Mouse (Mus musculus) heart, embryonic 12.5 days (tissue): ENCODE data around the gene Gm20388. TPM values are rescaled to one million over a fixed set of nuclear protein-coding genes. Genes with fewer than 3 reads are reported as not detected.

Experiments
- ATAC-seq: fragments of 200-750 bp; cut with Nextera tagmentation; 2 replicates; pipeline ENCODE4 v1.8.0; 2017; ENCODE audit warnings: moderate TSS enrichment, moderate library complexity; ENCODE audit not compliant: insufficient number of reproducible peaks, low FRiP score
- H3K27ac ChIP-seq: fragments of 300-500 bp; sonication (generic); 2 replicates; pipeline ENCODE4 v1.5.1; 2016; ENCODE audit warnings: mild to moderate bottlenecking, moderate library complexity; ENCODE audit not compliant: poor library complexity, severe bottlenecking
- H3K27me3 ChIP-seq: fragments of 300-500 bp; sonication (generic); replicated peaks from 2 replicates; pipeline ENCODE4 v1.6.1; 2016; ENCODE audit warnings: mild to moderate bottlenecking, moderate library complexity
- H3K36me3 ChIP-seq: fragments of 300-500 bp; sonication (generic); 2 replicates; pipeline ENCODE4 v1.6.1; 2016; ENCODE audit warnings: mild to moderate bottlenecking, moderate library complexity
- H3K4me1 ChIP-seq: fragments of 300-500 bp; sonication (generic); replicated peaks from 2 replicates; pipeline ENCODE4 v1.6.1; 2016; ENCODE audit warnings: mild to moderate bottlenecking
- H3K4me2 ChIP-seq: fragments of 300-500 bp; sonication (generic); 2 replicates; pipeline ENCODE4 v1.6.1; 2016; ENCODE audit warnings: mild to moderate bottlenecking, moderate library complexity
- H3K4me3 ChIP-seq: fragments of 300-500 bp; sonication (generic); 2 replicates; pipeline ENCODE4 v1.5.1; 2016; ENCODE audit warnings: mild to moderate bottlenecking
- H3K9ac ChIP-seq: fragments of 300-500 bp; sonication (generic); 2 replicates; pipeline ENCODE4 v1.6.1; 2016; ENCODE audit warnings: mild to moderate bottlenecking, moderate library complexity
- H3K9me3 ChIP-seq: fragments of 300-500 bp; sonication (generic); replicated peaks from 2 replicates; pipeline ENCODE4 v1.6.1; 2016; ENCODE audit warnings: mild to moderate bottlenecking, moderate library complexity
- WGBS: fragments of 180-500 bp; shearing (Covaris S2); methylation state at CpG from one replicate; pipeline ENCODE4 v1.1.7; 2016; 5-methylcytosine and 5-hydroxymethylcytosine counted together
- polyA plus RNA-seq: library from polyadenylated mRNA; unstranded; fragments of >200 nt; fragmentation: Nextera tagmentation; extraction: Ambion mirVana; gene quantifications from 2 replicates; pipeline ENCODE4 v1.2.1, GENCODE M21; 2016

The Gm20388 gene
- polyA plus RNA-seq, 1 experiment from 2014 or later = not detected

DNA sequence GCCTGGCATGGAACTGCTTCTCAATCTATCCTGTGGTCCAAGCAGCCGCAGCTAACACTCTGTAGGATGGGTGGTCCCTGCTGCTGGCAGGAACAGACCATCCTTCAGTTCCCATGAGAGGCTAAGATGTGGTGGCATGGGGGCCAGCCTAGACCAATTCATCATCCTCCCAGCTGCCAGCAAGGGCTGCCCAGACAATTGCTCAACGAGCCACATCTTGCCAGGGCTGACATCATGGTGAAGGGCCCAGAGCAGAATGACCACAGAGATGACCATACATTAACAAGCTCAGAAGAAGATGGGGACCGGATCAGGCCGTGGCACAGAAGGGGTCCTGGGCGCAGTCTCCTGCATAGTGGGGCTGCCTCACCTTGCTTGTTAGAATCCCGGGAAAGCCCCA is 700.2 kb downstream of the Gm20388 start:
- no peaks in the 10 kb centered on the region; the same call in 1 of the 2 replicates for H3K4me1 ChIP-seq
- H3K9me3 ChIP-seq = 0 out of 2 replicates have a peak, but pooled peaks cover 4% of the 10 kb centered on the region
- no peaks in the 10 kb centered on the region for H3K36me3 ChIP-seq
- H3K9ac ChIP-seq = no peak overlapping the region
- no peak overlapping the region for H3K4me2 ChIP-seq
- 80% methylated on average over 6 of the region's 6 CpGs for WGBS
- peaks cover 11% of the 10 kb centered on the region; the same call in 1 of the 2 replicates for H3K27me3 ChIP-seq
- H3K4me3 ChIP-seq = no peak overlapping the region
- no peak for ATAC-seq
- H3K27ac ChIP-seq = no peak overlapping the region

DNA sequence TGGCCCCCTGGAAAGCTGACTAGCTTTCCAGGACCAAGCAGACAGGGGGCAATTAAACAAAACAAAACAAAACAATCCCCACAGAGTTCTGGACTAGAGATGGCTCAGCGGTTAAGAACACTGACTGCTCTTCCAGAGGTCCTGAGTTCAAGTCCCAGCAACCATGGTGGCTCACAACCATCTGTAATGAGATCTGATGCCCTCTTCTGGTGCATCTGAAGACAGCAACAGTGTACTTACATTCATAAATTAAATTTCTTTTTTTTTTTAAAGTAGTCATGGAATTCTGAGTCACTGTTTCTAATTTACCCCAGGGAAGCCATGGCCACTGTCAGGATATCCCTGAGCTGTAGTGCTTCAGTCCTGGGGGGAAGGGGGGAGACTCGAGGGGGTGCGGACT is 703.9 kb downstream of the Gm20388 start:
- WGBS = 75% methylated on average over 3 of the region's 3 CpGs
- peaks cover 20% of the 10 kb centered on the region for H3K4me1 ChIP-seq
- H3K4me2 ChIP-seq = no peak overlapping the region
- H3K36me3 ChIP-seq = no peaks in the 10 kb centered on the region
- H3K27ac ChIP-seq = no peak overlapping the region
- H3K9ac ChIP-seq = no peak overlapping the region
- no peak overlapping the region for H3K4me3 ChIP-seq
- H3K9me3 ChIP-seq = 0 out of 2 replicates have a peak, but pooled peaks cover 4% of the 10 kb centered on the region
- H3K27me3 ChIP-seq = peaks cover 11% of the 10 kb centered on the region; the same call in 1 of the 2 replicates
- ATAC-seq = no peak

DNA sequence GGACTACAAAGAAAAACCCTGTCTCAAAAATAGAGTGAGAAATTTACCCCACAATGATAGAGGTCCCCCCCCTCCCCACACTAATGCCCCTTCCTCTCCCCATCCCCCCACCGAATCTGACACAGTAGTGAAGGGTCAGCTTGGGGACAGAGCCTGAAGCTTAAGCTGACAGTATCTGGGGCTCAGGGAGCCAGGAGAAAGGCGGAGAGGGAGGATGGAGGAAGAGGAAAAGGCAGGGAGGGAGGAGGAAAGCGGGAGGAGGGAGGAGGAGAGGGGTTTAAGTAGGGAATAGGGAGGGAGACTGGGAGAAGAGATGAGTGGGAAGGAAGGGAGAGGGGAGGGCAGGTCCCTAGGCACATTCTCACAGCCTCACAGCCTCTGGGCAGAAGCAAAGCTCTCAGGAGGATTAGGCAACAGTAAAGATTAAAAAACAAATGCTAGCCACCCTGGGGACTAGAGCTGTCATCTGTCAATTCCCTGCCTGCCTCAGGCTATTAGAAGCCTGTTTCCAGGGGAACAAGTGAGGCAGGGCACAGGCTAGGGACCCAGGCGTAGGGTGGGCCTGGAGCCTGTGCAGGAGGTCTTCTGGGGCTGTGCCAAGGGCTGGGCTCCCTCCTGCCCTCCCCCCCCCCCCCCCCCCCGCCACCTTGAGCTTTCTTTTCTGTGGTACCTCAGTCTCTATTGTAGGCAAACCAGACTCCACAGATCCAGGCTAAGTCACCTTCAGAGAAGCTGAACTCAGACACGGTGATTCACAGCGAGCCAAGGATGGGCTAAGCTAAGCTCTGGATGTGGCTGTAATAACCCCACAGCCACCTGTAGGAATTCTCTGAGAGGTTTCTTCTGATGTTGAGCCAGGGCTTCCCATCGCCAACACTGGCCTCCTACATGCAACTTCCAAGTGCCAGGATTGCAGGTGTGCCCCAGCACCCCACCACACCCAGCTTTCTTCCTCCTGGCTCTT is 706.3 kb downstream of the Gm20388 start:
- 37% methylated on average over 7 of the region's 8 CpGs for WGBS
- Histone ChIP-seq H3K4me3 (no peak overlapping the region), H3K9ac (peak overlapping the region; percentile 37; the same call in 1 of the 2 replicates), H3K9me3 (0 out of 2 replicates have a peak, but pooled peaks cover under 1% of the 10 kb centered on the region), H3K36me3 (no peaks in the 10 kb centered on the region), H3K27ac (no peak overlapping the region), H3K4me1 (peaks cover 37% of the 10 kb centered on the region), H3K4me2 (no peak overlapping the region), H3K27me3 (0 out of 2 replicates have a peak, but pooled peaks cover 6% of the 10 kb centered on the region)
- ATAC-seq = no peak

DNA sequence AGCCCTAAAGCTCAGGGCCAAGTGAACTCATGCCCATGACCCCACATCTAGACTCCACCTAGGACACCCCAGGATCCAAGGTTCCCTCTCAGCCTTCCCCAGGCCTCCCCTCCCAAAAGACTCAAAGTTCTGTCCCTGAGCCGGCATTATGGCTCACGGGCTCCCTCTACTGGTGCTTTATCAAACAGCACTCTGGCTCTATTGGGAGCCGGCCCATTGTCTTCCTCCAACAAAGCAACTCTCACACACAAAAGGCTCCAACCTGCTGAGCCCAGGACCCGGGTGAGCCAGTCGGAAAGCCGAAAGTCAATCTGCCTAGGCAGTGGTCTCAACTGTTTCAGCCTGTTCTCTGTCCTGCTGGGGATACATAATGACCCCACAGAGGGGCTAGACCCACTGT is 707.5 kb downstream of the Gm20388 start:
- WGBS = 3% methylated on average over 6 of the region's 6 CpGs
- Histone ChIP-seq H3K9me3 (no peaks in the 10 kb centered on the region), H3K4me3 (no peak overlapping the region), H3K4me1 (peaks cover 40% of the 10 kb centered on the region), H3K9ac (no peak overlapping the region), H3K36me3 (no peaks in the 10 kb centered on the region), H3K27me3 (0 out of 2 replicates have a peak, but pooled peaks cover 6% of the 10 kb centered on the region), H3K4me2 (no peak overlapping the region), H3K27ac (no peak overlapping the region)
- ATAC-seq = no peak

DNA sequence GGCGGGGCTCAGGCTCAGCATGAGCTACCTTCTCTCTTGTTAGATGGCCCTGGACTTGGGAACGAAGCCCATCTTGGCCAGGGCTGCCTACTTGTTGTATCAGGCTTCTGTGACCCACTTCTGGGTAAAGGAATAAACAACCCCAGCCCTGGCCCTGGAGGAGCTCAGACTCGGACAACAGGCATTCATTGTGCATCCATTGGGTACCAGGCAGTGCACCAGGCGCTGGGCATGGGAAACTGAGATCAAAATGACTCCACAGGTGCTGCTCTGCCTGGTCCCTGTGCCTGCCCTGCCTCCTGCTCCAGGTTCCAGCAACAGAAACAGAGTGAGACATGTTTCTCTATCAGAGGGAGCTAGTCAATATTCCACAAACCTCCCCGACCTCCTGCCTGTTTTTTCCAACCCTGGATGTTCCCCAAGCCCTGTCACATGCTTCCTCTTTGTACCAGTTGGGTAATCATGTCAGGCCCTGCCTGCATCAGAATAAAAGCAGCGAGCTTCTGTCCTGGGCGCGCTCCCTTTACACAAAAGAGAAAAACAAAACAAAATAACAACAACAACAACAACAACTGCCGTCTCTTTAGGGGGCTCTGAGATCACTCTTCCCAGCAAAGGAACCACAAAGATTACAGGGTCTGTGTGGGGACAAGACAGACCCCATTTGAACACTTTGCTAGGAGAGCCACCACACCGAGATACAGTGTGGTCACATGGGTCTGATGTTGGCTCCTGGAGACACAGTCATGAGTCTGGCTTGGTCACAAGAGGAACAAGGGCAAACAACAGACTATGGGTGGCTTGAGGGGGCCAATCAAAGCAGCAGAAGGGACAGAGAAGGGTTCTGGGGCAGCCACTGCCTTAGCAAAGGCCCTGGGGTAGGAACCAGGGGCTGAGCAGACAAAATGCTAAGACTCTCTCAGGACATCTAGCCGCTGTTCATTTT is 708.9 kb downstream of the Gm20388 start:
- H3K9ac ChIP-seq = no peak overlapping the region; the same call in 1 of the 2 replicates
- WGBS = 73% methylated on average over 11 of the region's 11 CpGs
- no peaks in the 10 kb centered on the region for H3K36me3 ChIP-seq
- no peak overlapping the region for H3K4me2 ChIP-seq
- H3K27me3 ChIP-seq = no peaks in the 10 kb centered on the region
- ATAC-seq = no peak
- H3K4me3 ChIP-seq = no peak overlapping the region
- H3K27ac ChIP-seq = no peak overlapping the region
- peaks cover 50% of the 10 kb centered on the region for H3K4me1 ChIP-seq
- no peaks in the 10 kb centered on the region for H3K9me3 ChIP-seq

DNA sequence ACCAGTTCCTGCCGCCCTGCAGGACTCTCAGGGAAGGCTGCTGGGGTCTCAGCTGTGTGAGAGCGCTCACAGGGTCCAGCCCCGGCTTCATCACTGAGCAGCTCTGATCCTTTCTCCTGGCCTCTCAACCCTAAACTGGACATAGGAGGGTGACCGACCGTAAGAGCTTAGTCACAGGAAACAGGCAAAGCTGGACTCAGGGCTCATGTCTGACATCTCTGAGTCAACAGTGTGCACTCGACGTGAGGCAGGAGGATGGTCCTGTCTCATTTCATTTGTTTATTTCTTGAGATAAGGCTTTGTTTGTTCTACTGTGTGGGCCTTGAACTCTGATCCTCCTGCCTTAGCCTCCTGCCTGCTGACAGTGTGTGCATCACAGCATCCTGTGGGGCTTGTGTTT is 709.8 kb downstream of the Gm20388 start:
- Histone ChIP-seq H3K9ac (peak overlapping the region; percentile 26; the same call in 1 of the 2 replicates), H3K36me3 (no peaks in the 10 kb centered on the region), H3K4me3 (no peak overlapping the region), H3K27me3 (no peaks in the 10 kb centered on the region), H3K4me1 (peaks cover 50% of the 10 kb centered on the region), H3K9me3 (no peaks in the 10 kb centered on the region), H3K27ac (no peak overlapping the region), H3K4me2 (no peak overlapping the region)
- WGBS = 40% methylated on average over 7 of the region's 7 CpGs
- no peak for ATAC-seq

DNA sequence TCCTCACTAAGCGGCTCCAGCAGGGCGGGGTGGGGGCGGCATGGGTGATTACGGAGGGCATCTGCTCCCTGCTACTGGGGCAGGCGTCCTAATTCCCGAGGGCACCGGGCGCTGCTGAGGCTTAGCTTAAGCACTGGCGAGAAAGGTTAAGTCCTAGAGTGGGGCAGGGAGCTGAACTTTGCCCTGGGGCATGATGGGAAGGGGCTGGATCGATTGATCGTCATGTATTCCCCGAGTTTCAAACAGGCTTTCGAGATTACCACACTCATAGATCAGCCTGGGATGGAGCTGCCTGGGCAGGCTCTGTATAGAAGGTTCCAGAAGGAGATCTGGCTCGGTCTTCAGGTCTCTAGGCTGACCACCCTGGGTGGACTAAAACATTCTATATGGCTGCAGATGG is 711.5 kb downstream of the Gm20388 start:
- Histone ChIP-seq H3K4me1 (peaks cover 38% of the 10 kb centered on the region), H3K9ac (peak overlapping the region; percentile 9; the same call in 1 of the 2 replicates), H3K9me3 (no peaks in the 10 kb centered on the region), H3K4me2 (0 out of 2 replicates have a peak overlapping the region, but pooled peaks have one; percentile 13), H3K27me3 (no peaks in the 10 kb centered on the region), H3K36me3 (no peaks in the 10 kb centered on the region), H3K4me3 (no peak overlapping the region), H3K27ac (0 out of 2 replicates have a peak overlapping the region, but pooled peaks have one; percentile 7)
- 56% methylated on average over 14 of the region's 14 CpGs for WGBS
- ATAC-seq = 0 out of 2 replicates have a peak, but pooled peaks have one; percentile 19

DNA sequence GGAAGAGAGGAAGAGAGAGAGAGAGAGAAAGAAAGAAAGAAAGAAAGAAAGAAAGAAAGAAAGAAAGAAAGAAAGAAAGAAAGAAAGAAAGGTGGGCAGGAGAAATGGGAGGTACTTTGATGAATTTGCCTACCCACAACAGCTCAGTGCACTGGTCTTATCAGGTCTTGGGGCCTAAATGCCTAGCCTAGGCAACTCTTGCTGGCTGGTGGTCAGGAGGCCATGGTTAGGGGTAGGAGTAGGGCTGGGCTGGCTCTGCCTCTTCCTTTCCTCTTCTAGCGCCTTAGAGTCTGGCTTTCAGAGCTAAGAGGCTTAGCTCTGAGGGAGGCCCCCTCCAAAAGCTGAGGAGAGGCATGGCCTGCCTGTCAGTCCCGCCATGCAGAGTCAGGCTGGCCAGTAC is 713.0 kb downstream of the Gm20388 start:
- 48% methylated on average over 2 of the region's 2 CpGs for WGBS
- no peak overlapping the region for H3K9ac ChIP-seq
- ATAC-seq = no peak
- no peaks in the 10 kb centered on the region for H3K36me3 ChIP-seq
- no peaks in the 10 kb centered on the region for H3K27me3 ChIP-seq
- H3K4me1 ChIP-seq = peaks cover 34% of the 10 kb centered on the region
- H3K9me3 ChIP-seq = no peaks in the 10 kb centered on the region
- no peak overlapping the region for H3K27ac ChIP-seq
- H3K4me2 ChIP-seq = no peak overlapping the region
- H3K4me3 ChIP-seq = no peak overlapping the region

DNA sequence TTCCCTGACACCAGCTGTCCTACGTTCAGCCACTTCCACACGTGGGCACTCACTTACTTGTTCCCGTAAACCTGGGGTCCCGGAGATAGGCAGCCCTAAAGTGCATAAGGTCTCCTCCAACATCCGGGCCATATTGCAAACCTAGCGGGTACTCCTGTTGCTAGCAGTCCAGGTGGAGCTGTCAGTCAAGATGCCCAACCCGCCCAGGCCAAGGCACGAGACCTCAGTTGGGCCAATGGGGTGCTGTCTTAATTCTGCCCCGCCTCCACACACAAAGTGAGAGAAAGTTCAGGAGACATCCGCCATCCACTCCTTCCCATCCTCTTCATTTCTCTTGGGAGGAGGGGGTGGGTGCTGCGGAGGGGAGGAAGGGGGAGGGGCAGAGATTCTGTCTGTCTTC is 715.8 kb downstream of the Gm20388 start:
- Histone ChIP-seq H3K4me3 (no peak overlapping the region), H3K27ac (no peak overlapping the region), H3K9ac (no peak overlapping the region), H3K9me3 (no peaks in the 10 kb centered on the region), H3K36me3 (no peaks in the 10 kb centered on the region), H3K4me1 (peaks cover 24% of the 10 kb centered on the region), H3K4me2 (no peak overlapping the region), H3K27me3 (no peaks in the 10 kb centered on the region)
- no peak for ATAC-seq
- WGBS = 63% methylated on average over 11 of the region's 11 CpGs

DNA sequence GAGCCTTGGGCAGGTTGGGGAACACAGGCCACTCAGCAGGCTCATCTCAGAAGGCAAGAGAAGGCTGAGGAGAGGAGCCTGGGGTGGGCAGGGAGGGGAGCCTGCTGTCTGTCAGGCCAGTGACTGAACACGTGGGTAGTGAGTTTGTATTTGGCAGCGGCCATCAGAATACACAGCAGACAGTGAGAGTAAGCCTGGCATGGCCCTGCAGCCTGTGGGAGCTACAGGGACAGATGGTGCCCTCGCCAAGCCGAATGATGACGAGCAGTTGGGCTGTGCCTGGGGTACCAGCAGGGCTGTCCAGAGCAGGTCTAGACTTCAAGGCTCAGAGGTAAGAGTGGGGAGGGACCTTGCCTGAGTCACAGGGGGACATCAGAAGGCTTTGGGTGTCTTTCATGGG is 716.7 kb downstream of the Gm20388 start:
- no peak for ATAC-seq
- no peak overlapping the region for H3K4me2 ChIP-seq
- 0 out of 2 replicates have a peak, but pooled peaks cover under 1% of the 10 kb centered on the region for H3K9me3 ChIP-seq
- H3K4me3 ChIP-seq = no peak overlapping the region
- WGBS = 88% methylated on average over 5 of the region's 5 CpGs
- H3K27ac ChIP-seq = no peak overlapping the region
- no peak overlapping the region for H3K9ac ChIP-seq
- H3K4me1 ChIP-seq = peaks cover 22% of the 10 kb centered on the region
- no peaks in the 10 kb centered on the region for H3K36me3 ChIP-seq
- no peaks in the 10 kb centered on the region; the same call in 1 of the 2 replicates for H3K27me3 ChIP-seq
